Comparison of ENCODE assay signal across 27 mouse cellular contexts in genomic region chr10:75458329-75458728, GRCm38 (mm10). TPM values are rescaled to one million over a fixed set of nuclear protein-coding genes. Genes with fewer than 3 reads are reported as not detected.
DNase-seq lines count a peak whose midpoint lies in the region; ATAC-seq and TF ChIP-seq lines count a peak whose summit lies in the region.
"Had no signal": no experiment of that assay in that cellular context is flagged by ENCODE, and none has a peak within 500 bp of the region (broad histone marks: within the 10 kb centered on the region; RNA-seq: fewer than 3 reads in every experiment).

No protein-coding gene starts in this region.

- ATAC-seq in heart, embryonic 16.5 days (replicated peaks; ENCODE audit: extremely low read depth, insufficient read depth, low FRiP score) = no peak
- no peak for ATAC-seq in kidney, embryonic 15.5 days (replicated peaks; ENCODE audit: low FRiP score)
- ATAC-seq: CD4-positive, CD25-positive, alpha-beta regulatory T cell, adult 4 months; forebrain, embryonic 14.5 days; forebrain, postnatal 0 days; hindbrain, postnatal 0 days; inflammation-experienced regulatory T-cells, adult 6 months; intestine, embryonic 16.5 days had no signal

- no peak overlapping the region for H3K9ac ChIP-seq in heart, adult 2 months (ENCODE audit: low read depth, low read length)
- H3K9ac ChIP-seq in heart, embryonic 16.5 days (ENCODE audit: low read length) = no peak overlapping the region
- no peak overlapping the region for H3K9ac ChIP-seq in kidney, embryonic 15.5 days
- H3K9ac ChIP-seq: embryonic facial prominence, embryonic 12.5 days; embryonic facial prominence, embryonic 15.5 days; forebrain, postnatal 0 days; hindbrain, embryonic 14.5 days had no signal

- TF ChIP-seq EP300 in heart, adult 2 months (IDR thresholded peaks at IDR 0.05; ENCODE audit: insufficient read depth, low read depth, low read length) = no peak

- 57% methylated on average over 4 of the region's 4 CpGs for WGBS in heart, adult 2 months
- WGBS in heart, embryonic 16.5 days = 71% methylated on average over 4 of the region's 4 CpGs
- WGBS in kidney, embryonic 15.5 days = 50% methylated on average over 4 of the region's 4 CpGs

- no peaks in the 10 kb centered on the region for H3K79me2 ChIP-seq in heart, adult 2 months (replicated peaks; ENCODE audit: control insufficient read depth, insufficient read depth, low read length)

- TF ChIP-seq POLR2A in heart, adult 2 months (IDR thresholded peaks at IDR 0.05; ENCODE audit: insufficient read depth, low read depth, low read length) = no peak

- no peak for DNase-seq in heart, adult 2 months
- no peak for DNase-seq in heart, postnatal 25 days (ENCODE audit: low spot score)
- no peak for DNase-seq in heart, postnatal 4 days
- no peak for DNase-seq in kidney, postnatal 14 days
- DNase-seq: adrenal gland, adult 2 months; adrenal gland, postnatal 14 days; cerebellum, adult 11 months; cerebellum, adult 2 months; cerebellum, adult 9-11 months; cerebellum, postnatal 25 days; forebrain, postnatal 0 days; gastrocnemius, postnatal 36 days; heart, postnatal 36 days; kidney, adult 18-20 months had no signal

- no peak overlapping the region for H3K4me3 ChIP-seq in heart, adult 2 months
- H3K4me3 ChIP-seq in heart, embryonic 16.5 days (ENCODE audit: low read length) = no peak overlapping the region
- no peak overlapping the region for H3K4me3 ChIP-seq in kidney, embryonic 15.5 days (replicated peaks)
- H3K4me3 ChIP-seq: embryonic facial prominence, embryonic 12.5 days; embryonic facial prominence, embryonic 15.5 days had no signal

- intact Hi-C loops in heart, adult 2 months (cut with DNase I) = no loop called here
- intact Hi-C loops in heart, postnatal 25 days (cut with DNase I) = no loop called here

- no peak for TF ChIP-seq CTCF in heart, adult 2 months (IDR thresholded peaks at IDR 0.05)

- no peaks in the 10 kb centered on the region for H3K36me3 ChIP-seq in heart, adult 2 months (ENCODE audit: control insufficient read depth, insufficient read depth, low read length)
- no peaks in the 10 kb centered on the region for H3K36me3 ChIP-seq in heart, embryonic 16.5 days (ENCODE audit: control insufficient read depth, insufficient read depth)
- no peaks in the 10 kb centered on the region for H3K36me3 ChIP-seq in kidney, embryonic 15.5 days
- H3K36me3 ChIP-seq: embryonic facial prominence, embryonic 12.5 days; embryonic facial prominence, embryonic 15.5 days had no signal

- no peaks in the 10 kb centered on the region; the same call in 1 of the 2 replicates for H3K9me3 ChIP-seq in heart, embryonic 16.5 days (replicated peaks; ENCODE audit: control insufficient read depth, low read length)
- no peaks in the 10 kb centered on the region for H3K9me3 ChIP-seq in kidney, embryonic 15.5 days (replicated peaks)
- H3K9me3 ChIP-seq: embryonic facial prominence, embryonic 12.5 days; embryonic facial prominence, embryonic 15.5 days had no signal

- no peaks in the 10 kb centered on the region for H3K27me3 ChIP-seq in heart, adult 2 months (ENCODE audit: control insufficient read depth, insufficient read depth, low read length)
- H3K27me3 ChIP-seq in heart, embryonic 16.5 days (ENCODE audit: control insufficient read depth, insufficient read depth, low read length) = no peaks in the 10 kb centered on the region
- no peaks in the 10 kb centered on the region for H3K27me3 ChIP-seq in kidney, embryonic 15.5 days
- H3K27me3 ChIP-seq: embryonic facial prominence, embryonic 12.5 days; embryonic facial prominence, embryonic 15.5 days had no signal

- peak overlapping the region; percentile 52 for H3K27ac ChIP-seq in heart, adult 2 months
- 0 out of 2 replicates have a peak overlapping the region, but pooled peaks have one; percentile 29 for H3K27ac ChIP-seq in heart, embryonic 16.5 days (ENCODE audit: low read length)
- 0 out of 2 replicates have a peak overlapping the region, but pooled peaks have one; percentile 18 for H3K27ac ChIP-seq in kidney, embryonic 15.5 days
- H3K27ac ChIP-seq: embryonic facial prominence, embryonic 12.5 days; embryonic facial prominence, embryonic 15.5 days; hindbrain, embryonic 14.5 days; hindbrain, postnatal 0 days had no signal

- peaks cover 7% of the 10 kb centered on the region for H3K4me1 ChIP-seq in heart, adult 2 months (ENCODE audit: control insufficient read depth, insufficient read depth, low read length)
- peaks cover 12% of the 10 kb centered on the region for H3K4me1 ChIP-seq in heart, embryonic 16.5 days (ENCODE audit: control insufficient read depth, insufficient read depth, low read length)
- H3K4me1 ChIP-seq in kidney, embryonic 15.5 days = 0 out of 2 replicates have a peak, but pooled peaks cover 2% of the 10 kb centered on the region
- H3K4me1 ChIP-seq: embryonic facial prominence, embryonic 12.5 days; embryonic facial prominence, embryonic 15.5 days had no signal

- H3K4me2 ChIP-seq in heart, embryonic 16.5 days (ENCODE audit: low read depth, low read length) = no peak overlapping the region
- H3K4me2 ChIP-seq in kidney, embryonic 15.5 days = no peak overlapping the region
- H3K4me2 ChIP-seq: embryonic facial prominence, embryonic 12.5 days; embryonic facial prominence, embryonic 15.5 days; heart, embryonic 11.5 days; hindbrain, embryonic 14.5 days had no signal

RNA-seq across cellular contexts. Expression of gene Upb1, which starts 57.4 kb away (rescaled TPM):
- under 1 TPM; 0.70 to 0.89 TPM for total RNA-seq in heart, adult 2 months (2021)
- polyA plus RNA-seq in heart, adult 2 months (2012; rRNA removed) = 0.35 and 0.70 TPM in 2 replicates
- under 1 TPM; 0.22 to 0.70 TPM for total RNA-seq in heart, postnatal 25 days (2021)
- polyA plus RNA-seq in heart, embryonic 16.5 days (2015; fragmentation: Nextera tagmentation; extraction: Ambion mirVana) = 0.87 and 0.91 TPM in 2 replicates
- under 1 TPM; 0.54 to 0.60 TPM for total RNA-seq in heart, postnatal 4 days (2021)
- polyA plus RNA-seq in kidney, embryonic 15.5 days (2015; fragmentation: Nextera tagmentation; extraction: Ambion mirVana) = 1.6 and 1.8 TPM in 2 replicates
- total RNA-seq: gastrocnemius, postnatal 36 days; MEL had no signal
- polyA plus RNA-seq: forebrain, embryonic 11.5 days had no signal

RNA-seq across cellular contexts. Expression of gene Snrpd3, which starts 59.0 kb away (rescaled TPM):
- 10 to 100 TPM; 61.1 to 65.8 TPM for total RNA-seq in heart, adult 2 months (2021)
- 20.8 and 24.8 TPM in 2 replicates for polyA plus RNA-seq in heart, adult 2 months (2012; rRNA removed)
- 10 to 100 TPM; 65.8 to 72.0 TPM for total RNA-seq in heart, postnatal 25 days (2021)
- polyA plus RNA-seq in heart, embryonic 16.5 days (2015; fragmentation: Nextera tagmentation; extraction: Ambion mirVana) = 90.4 and 90.5 TPM in 2 replicates
- 100 to 1,000 TPM in 1 of 2 experiments, 10 to 100 TPM in 1; 94.4 to 103 TPM for total RNA-seq in heart, postnatal 4 days (2021)
- 175 and 183 TPM in 2 replicates for polyA plus RNA-seq in kidney, embryonic 15.5 days (2015; fragmentation: Nextera tagmentation; extraction: Ambion mirVana)

RNA-seq across cellular contexts. Expression of gene Gucd1, which starts 59.4 kb away (rescaled TPM):
- total RNA-seq in heart, adult 2 months (2021) = 10 to 100 TPM; 33.2 to 37.7 TPM
- polyA plus RNA-seq in heart, adult 2 months (2012; rRNA removed) = 44.7 and 50.3 TPM in 2 replicates
- total RNA-seq in heart, postnatal 25 days (2021) = 10 to 100 TPM; 40.1 to 40.4 TPM
- polyA plus RNA-seq in heart, embryonic 16.5 days (2015; fragmentation: Nextera tagmentation; extraction: Ambion mirVana) = 26.9 and 28.5 TPM in 2 replicates
- 10 to 100 TPM; 36.4 to 42.8 TPM for total RNA-seq in heart, postnatal 4 days (2021)
- polyA plus RNA-seq in kidney, embryonic 15.5 days (2015; fragmentation: Nextera tagmentation; extraction: Ambion mirVana) = 44.2 and 46.0 TPM in 2 replicates
